ENCODE assay signal across 14 mouse cellular contexts in the genomic region with DNA sequence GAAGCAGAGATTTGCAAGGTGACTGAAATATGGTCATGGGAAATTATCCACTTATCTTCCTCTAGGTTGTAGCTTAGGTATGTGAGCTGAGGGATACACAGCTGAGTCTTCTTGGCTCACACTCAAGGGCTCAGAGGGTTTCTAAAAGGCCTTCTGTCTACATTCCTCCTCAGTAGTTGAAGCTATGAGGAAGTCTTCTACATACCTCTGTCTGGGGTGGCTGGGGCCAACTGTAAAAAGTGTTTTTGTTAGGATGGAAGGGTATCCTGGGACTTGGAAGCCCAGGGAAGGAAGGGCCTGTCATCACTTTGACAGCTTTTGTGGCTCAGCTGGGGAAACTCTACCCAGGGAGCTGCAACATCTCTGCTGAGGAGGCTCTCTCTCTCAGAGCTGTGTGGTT. TPM values are rescaled to one million over a fixed set of nuclear protein-coding genes. Genes with fewer than 3 reads are reported as not detected.
DNase-seq lines count a peak whose midpoint lies in the region; ATAC-seq and TF ChIP-seq lines count a peak whose summit lies in the region.
"Had no signal": no experiment of that assay in that cellular context is flagged by ENCODE, and none has a peak within 500 bp of the region (broad histone marks: within the 10 kb centered on the region; RNA-seq: fewer than 3 reads in every experiment).

No protein-coding gene starts in this region.

- TF ChIP-seq CTCF in stomach, postnatal 0 days (IDR thresholded peaks at IDR 0.05; ENCODE audit: low read depth) = no peak

- peak; percentile 54 for ATAC-seq in heart, embryonic 15.5 days (replicated peaks; ENCODE audit: insufficient number of reproducible peaks, insufficient read depth, low FRiP score, low read depth)
- ATAC-seq in stomach, embryonic 16.5 days (ENCODE audit: insufficient read depth, low FRiP score) = 0 out of 2 replicates have a peak, but pooled peaks have one; percentile 40
- ATAC-seq in stomach, postnatal 0 days (ENCODE audit: low FRiP score, low TSS enrichment) = no peak
- ATAC-seq in granulocyte monocyte progenitor cell, adult 5-6 weeks (replicated peaks; ENCODE audit: poor library complexity, severe bottlenecking) = no peak
- ATAC-seq: intestine, embryonic 16.5 days had no signal

- no peak overlapping the region for H3K9ac ChIP-seq in heart, embryonic 15.5 days
- H3K9ac ChIP-seq in stomach, embryonic 16.5 days (ENCODE audit: low read length) = no peak overlapping the region
- H3K9ac ChIP-seq in stomach, postnatal 0 days (ENCODE audit: low read length) = no peak overlapping the region
- H3K9ac ChIP-seq: hindbrain, embryonic 12.5 days; liver, embryonic 14.5 days had no signal

- H3K9me3 ChIP-seq in heart, embryonic 15.5 days (replicated peaks) = no peaks in the 10 kb centered on the region
- H3K9me3 ChIP-seq in stomach, embryonic 16.5 days (replicated peaks; ENCODE audit: control insufficient read depth, low read length) = no peaks in the 10 kb centered on the region
- H3K9me3 ChIP-seq in stomach, postnatal 0 days (ENCODE audit: control insufficient read depth, low read length) = no peaks in the 10 kb centered on the region
- H3K9me3 ChIP-seq: hindbrain, embryonic 12.5 days had no signal

- H3K4me3 ChIP-seq in heart, embryonic 15.5 days = no peak overlapping the region
- no peak overlapping the region for H3K4me3 ChIP-seq in stomach, embryonic 16.5 days (replicated peaks; ENCODE audit: low read length)
- no peak overlapping the region for H3K4me3 ChIP-seq in stomach, postnatal 0 days (ENCODE audit: low read depth, low read length)
- H3K4me3 ChIP-seq in macrophage (ENCODE audit: inconsistent target) = no peak overlapping the region
- H3K4me3 ChIP-seq: hindbrain, embryonic 12.5 days had no signal

- H3K27ac ChIP-seq in heart, embryonic 15.5 days = peak overlapping the region; percentile 22; the same call in 1 of the 2 replicates
- no peak overlapping the region for H3K27ac ChIP-seq in stomach, embryonic 16.5 days (ENCODE audit: low read length)
- no peak overlapping the region for H3K27ac ChIP-seq in stomach, postnatal 0 days (replicated peaks)
- peak overlapping the region; percentile 64 for H3K27ac ChIP-seq in macrophage
- H3K27ac ChIP-seq: hindbrain, embryonic 12.5 days; liver, embryonic 14.5 days had no signal

- no peak overlapping the region for H3K4me2 ChIP-seq in heart, embryonic 15.5 days
- no peak overlapping the region for H3K4me2 ChIP-seq in stomach, embryonic 16.5 days (ENCODE audit: low read depth, low read length)
- H3K4me2 ChIP-seq in stomach, postnatal 0 days (replicated peaks; ENCODE audit: low read depth) = no peak overlapping the region
- H3K4me2 ChIP-seq: hindbrain, embryonic 12.5 days; midbrain, embryonic 11.5 days had no signal

- TF ChIP-seq EP300 in stomach, postnatal 0 days (optimal IDR thresholded peaks at IDR 0.05) = no peak

- H3K27me3 ChIP-seq in heart, embryonic 15.5 days = no peaks in the 10 kb centered on the region
- no peaks in the 10 kb centered on the region for H3K27me3 ChIP-seq in stomach, embryonic 16.5 days (ENCODE audit: control insufficient read depth, insufficient read depth, low read length)
- no peaks in the 10 kb centered on the region for H3K27me3 ChIP-seq in stomach, postnatal 0 days (ENCODE audit: control insufficient read depth, insufficient read depth, low read length)
- H3K27me3 ChIP-seq: hindbrain, embryonic 12.5 days had no signal

- no peaks in the 10 kb centered on the region for H3K36me3 ChIP-seq in heart, embryonic 15.5 days
- H3K36me3 ChIP-seq in stomach, embryonic 16.5 days (ENCODE audit: control insufficient read depth, insufficient read depth, low read length) = no peaks in the 10 kb centered on the region
- no peaks in the 10 kb centered on the region for H3K36me3 ChIP-seq in stomach, postnatal 0 days (ENCODE audit: control insufficient read depth, insufficient read depth, low read length)
- H3K36me3 ChIP-seq in macrophage (ENCODE audit: inconsistent target) = no peaks in the 10 kb centered on the region
- H3K36me3 ChIP-seq: hindbrain, embryonic 12.5 days had no signal

- H3K79me2 ChIP-seq in macrophage (ENCODE audit: inconsistent target) = peaks cover 100% of the 10 kb centered on the region

- peaks cover 41% of the 10 kb centered on the region for H3K4me1 ChIP-seq in heart, embryonic 15.5 days (replicated peaks)
- H3K4me1 ChIP-seq in stomach, embryonic 16.5 days (ENCODE audit: control insufficient read depth, insufficient read depth, low read length) = peaks cover 6% of the 10 kb centered on the region; the same call in 1 of the 2 replicates
- H3K4me1 ChIP-seq in stomach, postnatal 0 days (replicated peaks; ENCODE audit: control insufficient read depth, insufficient read depth) = no peaks in the 10 kb centered on the region; the same call in 1 of the 2 replicates
- H3K4me1 ChIP-seq: hindbrain, embryonic 12.5 days had no signal

- no peak for DNase-seq in heart, adult 8-10 months (ENCODE audit: low spot score)
- no peak for DNase-seq in stomach, postnatal 0 days (ENCODE audit: low spot score)
- peak; percentile 72 for DNase-seq in cerebellum, adult 9-10 months
- no peak for DNase-seq in urinary bladder, postnatal 4 days (ENCODE audit: low spot score in 2 of 2)
- DNase-seq: adrenal gland, postnatal 10 days; gastrocnemius, postnatal 36 days had no signal

RNA-seq across cellular contexts. Expression of gene Dgkd, which starts 18.5 kb away (rescaled TPM):
- polyA plus RNA-seq in heart, embryonic 15.5 days (2015; fragmentation: Nextera tagmentation; extraction: Ambion mirVana) = 19.7 and 24.7 TPM in 2 replicates
- total RNA-seq in heart, adult 8-10 months (2022) = 10 to 100 TPM; 33.5 to 43.2 (median 42.0) TPM
- polyA plus RNA-seq in stomach, embryonic 16.5 days (2015; fragmentation: Nextera tagmentation; extraction: Ambion mirVana) = 30.0 and 30.7 TPM in 2 replicates
- 8.7 and 9.5 TPM in 2 replicates for polyA plus RNA-seq in stomach, postnatal 0 days (2015; fragmentation: Nextera tagmentation; extraction: Ambion mirVana)
- 100 to 1,000 TPM in 20 of 26 experiments, 10 to 100 TPM in 6; 34.5 to 425 (median 135) TPM for total RNA-seq in macrophage (2018; cell fraction: chromatin; rRNA removed)
- total RNA-seq in macrophage (2018; cell fraction: cytosol; rRNA removed) = 10 to 100 TPM; 22.3 to 84.2 (median 40.3) TPM
- total RNA-seq in macrophage (2018; cell fraction: nucleus; rRNA removed) = 100 to 1,000 TPM in 9 of 26 experiments, 10 to 100 TPM in 17; 36.1 to 233 (median 76.6) TPM
- 33.2 to 62.9 TPM (median 58.3 TPM) in 3 replicates for polyA plus RNA-seq in macrophage (2018)
- total RNA-seq in granulocyte monocyte progenitor cell, adult 5-6 weeks (2014; fragmentation: Nextera tagmentation) = 71.4 and 92.2 TPM in 2 replicates
- 44.7 and 53.7 TPM in 2 replicates for total RNA-seq in granulocyte monocyte progenitor cell, adult 5-6 weeks (2017)

Comparison
In these comparisons a context has a peak if more than half of its experiments do, and no peak if none do; other contexts are left out.
1. ATAC-seq: peak in heart, embryonic 15.5 days (single experiment) and stomach, embryonic 16.5 days (single experiment); none in stomach, postnatal 0 days (single experiment) and granulocyte monocyte progenitor cell, adult 5-6 weeks (single experiment).
2. H3K27ac ChIP-seq: peak in heart, embryonic 15.5 days (single experiment) and macrophage (single experiment); none in stomach, embryonic 16.5 days (single experiment) and stomach, postnatal 0 days (single experiment).